Mouse (Mus musculus) liver, embryonic 14.5 days (tissue): ENCODE measurements around the gene Sh3pxd2a. TPM values are rescaled to one million over a fixed set of nuclear protein-coding genes. Genes with fewer than 3 reads are reported as not detected.

Experiments
- ATAC-seq: fragments of 200-750 bp; cut with Nextera tagmentation; 2 replicates; pipeline ENCODE4 v1.8.0; 2017; ENCODE audit warnings: moderate number of reproducible peaks, mild to moderate bottlenecking, moderate library complexity; ENCODE audit not compliant: insufficient read depth
- DNase-seq, 3 experiments: peaks; one replicate each; pipeline ENCODE4 v3.0.0-alpha.2; 2012 to 2013; ENCODE audit warnings: low read depth in 3 of 3, low spot score in 3 of 3
- H3K27ac ChIP-seq: fragments of 300-500 bp; sonication (generic); 2 replicates; pipeline ENCODE4 v1.5.1; 2014; ENCODE audit warnings: moderate library complexity, mild to moderate bottlenecking, control low read depth, inconsistent platforms
- H3K27me3 ChIP-seq: fragments of 300-500 bp; sonication (generic); 2 replicates; pipeline ENCODE4 v1.6.1; 2014; ENCODE audit warnings: mild to moderate bottlenecking, low read length, moderate library complexity; ENCODE audit not compliant: control insufficient read depth, insufficient read depth
- H3K36me3 ChIP-seq: fragments of 300-500 bp; sonication (generic); replicated peaks from 2 replicates; pipeline ENCODE4 v1.6.1; 2014; ENCODE audit warnings: low read depth; ENCODE audit not compliant: control insufficient read depth, insufficient read depth
- H3K4me1 ChIP-seq, 2 experiments: fragments of 200-500 bp in 1 of 2; fragments of 300-500 bp in 1 of 2; sonication (generic) in 1 of 2; replicated peaks; 2 replicates each; pipeline ENCODE4 v1.6.1; 2012 to 2014; ENCODE audit warnings: antibody characterized with exemption in 1 of 2, inconsistent platforms in 1 of 2, low read length in 1 of 2; ENCODE audit not compliant: control insufficient read depth in 2 of 2, insufficient read depth in 2 of 2
- H3K4me2 ChIP-seq: fragments of 300-500 bp; sonication (generic); 2 replicates; pipeline ENCODE4 v1.6.1; 2014; ENCODE audit warnings: low read depth, mild to moderate bottlenecking, control low read depth, moderate library complexity
- H3K4me3 ChIP-seq, 2 experiments: fragments of 200-500 bp in 1 of 2; fragments of 300-500 bp in 1 of 2; sonication (generic) in 1 of 2; 2 replicates each; pipeline ENCODE4 v1.5.1; 2012 to 2014; ENCODE audit warnings: low read depth in 2 of 2, low read length in 2 of 2, mild to moderate bottlenecking in 2 of 2, control low read depth in 1 of 2, inconsistent platforms in 1 of 2, moderate library complexity in 1 of 2; ENCODE audit not compliant: insufficient read depth in 1 of 2
- H3K9ac ChIP-seq: fragments of 300-500 bp; sonication (generic); replicated peaks from 2 replicates; pipeline ENCODE4 v1.6.1; 2014; ENCODE audit warnings: mild to moderate bottlenecking, control low read depth, moderate library complexity
- H3K9me3 ChIP-seq: fragments of 300-500 bp; sonication (generic); 2 replicates; pipeline ENCODE4 v1.6.1; 2016; ENCODE audit warnings: low read length, mixed read lengths; ENCODE audit not compliant: control insufficient read depth
- CTCF ChIP-seq: IDR thresholded peaks from 2 replicates; pipeline ENCODE4 v1.5.1; 2016; ENCODE audit warnings: antibody characterized with exemption, low read depth, control low read depth
- EP300 ChIP-seq: IDR thresholded peaks from 2 replicates; pipeline ENCODE4 v1.6.1; 2016; ENCODE audit warnings: antibody characterized with exemption, low read depth
- WGBS: fragments of 180-500 bp; shearing (Covaris S2); extraction: QIAGEN DNeasy Blood & Tissue Kit; methylation state at CpG from one replicate; pipeline ENCODE4 v1.1.7; 2014; ENCODE audit not compliant: insufficient replicate concordance; 5-methylcytosine and 5-hydroxymethylcytosine counted together
- polyA plus RNA-seq, 2 experiments: library from polyadenylated mRNA; depleted of rRNA in 1 of 2; stranded (reverse) in 1 of 2; unstranded in 1 of 2; fragments of >200 nt; fragmentation: Nextera tagmentation in 1 of 2; extraction: Ambion mirVana in 1 of 2; gene quantifications; 2 replicates each; pipeline versions ENCODE4 v1.2.1 to v1.2.3; 2012 to 2014

Gene Sh3pxd2a
- polyA plus RNA-seq, 2 experiments, result 0.50 to 1.6 TPM

GRCm38 (mm10) chr19:47255036-47255435, 209.2 kb downstream of the Sh3pxd2a start:
- Histone ChIP-seq H3K36me3 (no peaks in the 10 kb centered on the region), H3K4me2 (no peak overlapping the region), H3K27ac (no peak overlapping the region), H3K9me3 (no peaks in the 10 kb centered on the region), H3K4me3 (no peak overlapping the region), H3K9ac (no peak overlapping the region), H3K4me1 (no peaks in the 10 kb centered on the region), H3K27me3 (peaks cover 21% of the 10 kb centered on the region)
- ATAC-seq (no peak), DNase-seq (no peak)
- 58% methylated on average over 2 of the region's 2 CpGs for WGBS
- TF ChIP-seq CTCF (no peak), EP300 (no peak)

- Histone ChIP-seq H3K36me3 (no peaks in the 10 kb centered on the region), H3K9ac (no peak overlapping the region), H3K9me3 (no peaks in the 10 kb centered on the region), H3K4me2 (peak overlapping the region; percentile 38), H3K4me3 (peak overlapping the region in 1 of 2 experiments; percentile 14; a peak in 2 of 4 replicates), H3K4me1 (no peaks in the 10 kb centered on the region), H3K27me3 (peaks cover 21% of the 10 kb centered on the region), H3K27ac (no peak overlapping the region)
- TF ChIP-seq EP300 (no peak), CTCF (no peak)
- 6% methylated on average over 90 of the region's 90 CpGs for WGBS
- no peak for ATAC-seq
- DNase-seq, result no peak
Measured at GRCm38 (mm10) chr19:47253053-47253628, 211.1 kb downstream of the Sh3pxd2a start.

GRCm38 (mm10) chr19:47250931-47251330, 213.3 kb downstream of the Sh3pxd2a start:
- no peak for TF ChIP-seq CTCF
- no peak for TF ChIP-seq EP300
- H3K9me3 ChIP-seq, result no peaks in the 10 kb centered on the region
- H3K36me3 ChIP-seq, result no peaks in the 10 kb centered on the region
- H3K27me3 ChIP-seq, result peaks cover 21% of the 10 kb centered on the region
- no peak for ATAC-seq
- no peak for DNase-seq
- H3K4me1 ChIP-seq, result no peaks in the 10 kb centered on the region
- 48% methylated on average over 6 of the region's 6 CpGs for WGBS
- H3K4me3 ChIP-seq, result no peak overlapping the region
- no peak overlapping the region for H3K4me2 ChIP-seq
- no peak overlapping the region for H3K27ac ChIP-seq
- H3K9ac ChIP-seq, result no peak overlapping the region

GRCm38 (mm10) chr19:47248906-47249568, 215.2 kb downstream of the Sh3pxd2a start:
- Histone ChIP-seq H3K27me3 (peaks cover 19% of the 10 kb centered on the region), H3K4me2 (no peak overlapping the region), H3K9me3 (no peaks in the 10 kb centered on the region), H3K4me3 (no peak overlapping the region), H3K9ac (no peak overlapping the region), H3K27ac (no peak overlapping the region), H3K4me1 (no peaks in the 10 kb centered on the region), H3K36me3 (no peaks in the 10 kb centered on the region)
- TF ChIP-seq EP300, result no peak
- TF ChIP-seq CTCF, result no peak
- no peak for DNase-seq
- WGBS, result 62% methylated on average over 16 of the region's 16 CpGs
- no peak for ATAC-seq

- Histone ChIP-seq H3K27ac (no peak overlapping the region), H3K4me1 (no peaks in the 10 kb centered on the region), H3K36me3 (no peaks in the 10 kb centered on the region), H3K4me2 (no peak overlapping the region), H3K27me3 (peaks cover 12% of the 10 kb centered on the region), H3K4me3 (no peak overlapping the region), H3K9me3 (no peaks in the 10 kb centered on the region), H3K9ac (no peak overlapping the region)
- DNase-seq, result no peak
- WGBS, result 52% methylated on average over 7 of the region's 7 CpGs
- no peak for TF ChIP-seq CTCF
- no peak for TF ChIP-seq EP300
- ATAC-seq, result no peak
Measured at GRCm38 (mm10) chr19:47248296-47248695, 215.9 kb downstream of the Sh3pxd2a start.
